Mouse (Mus musculus) activated CD4-positive, CD25-positive, alpha-beta regulatory T cell, adult 4 months (primary cell): ENCODE data around the gene Maml3. TPM values are rescaled to one million over a fixed set of nuclear protein-coding genes. Genes with fewer than 3 reads are reported as not detected.

ENCODE experiments used
- ATAC-seq: one replicate; pipeline ENCODE4 v1.8.0; 2017
- polyA plus RNA-seq, 2 experiments: library from polyadenylated mRNA; unstranded; fragments of 100-300 nt; shearing (Covaris generic); gene quantifications; one replicate each; pipeline ENCODE4 v1.2.1; 2017

Gene Maml3
- polyA plus RNA-seq, 2 experiments from 2014 or later, result 0.55 to 0.67 TPM

GRCm38 (mm10) chr3:52090230-52090873, 14.5 kb downstream of the Maml3 start:
- ATAC-seq, result no peak

- ATAC-seq, result peak; percentile 85
These were observed 16.2 kb downstream of the Maml3 start for GRCm38 (mm10) chr3:52088458-52089341.

GRCm38 (mm10) chr3:52087636-52088280, 17.1 kb downstream of the Maml3 start:
- no peak for ATAC-seq

GRCm38 (mm10) chr3:52078763-52079162, 26.1 kb downstream of the Maml3 start:
- no peak for ATAC-seq

- no peak for ATAC-seq
These were observed 30.9 kb downstream of the Maml3 start for GRCm38 (mm10) chr3:52073959-52074358.

- no peak for ATAC-seq
These were observed 32.9 kb downstream of the Maml3 start for GRCm38 (mm10) chr3:52071996-52072395.

GRCm38 (mm10) chr3:52070163-52070478, 34.8 kb downstream of the Maml3 start:
- no peak for ATAC-seq

GRCm38 (mm10) chr3:52069304-52070162, 35.3 kb downstream of the Maml3 start:
- peak; percentile 96 for ATAC-seq

- no peak for ATAC-seq
These were observed 36.0 kb downstream of the Maml3 start for GRCm38 (mm10) chr3:52068885-52069284.

- no peak for ATAC-seq
These were observed 37.7 kb downstream of the Maml3 start for GRCm38 (mm10) chr3:52067181-52067580.

GRCm38 (mm10) chr3:52066142-52066541, 38.7 kb downstream of the Maml3 start:
- no peak for ATAC-seq

- no peak for ATAC-seq
These were observed 41.6 kb downstream of the Maml3 start for GRCm38 (mm10) chr3:52063261-52063655.

GRCm38 (mm10) chr3:52062389-52063260, 42.3 kb downstream of the Maml3 start:
- ATAC-seq, result no peak

- ATAC-seq, result no peak
These were observed 43.1 kb downstream of the Maml3 start for GRCm38 (mm10) chr3:52061472-52062388.

GRCm38 (mm10) chr3:52060886-52061285, 44.0 kb downstream of the Maml3 start:
- no peak for ATAC-seq

- ATAC-seq, result no peak
These were observed 53.1 kb downstream of the Maml3 start for GRCm38 (mm10) chr3:52051801-52052200.

GRCm38 (mm10) chr3:52048082-52048481, 56.8 kb downstream of the Maml3 start:
- peak; percentile 13 for ATAC-seq

- ATAC-seq, result no peak
These were observed 57.3 kb downstream of the Maml3 start for GRCm38 (mm10) chr3:52047537-52047936.

- peak; percentile 81 for ATAC-seq
These were observed 57.9 kb downstream of the Maml3 start for GRCm38 (mm10) chr3:52046895-52047372.

GRCm38 (mm10) chr3:52046027-52046700, 58.7 kb downstream of the Maml3 start:
- peak; percentile 72 for ATAC-seq
